ENCODE assay signal across 17 mouse cellular contexts in genomic region chr11:46223575-46223974, GRCm38 (mm10). TPM values are rescaled to one million over a fixed set of nuclear protein-coding genes. Genes with fewer than 3 reads are reported as not detected.
DNase-seq lines count a peak whose midpoint lies in the region; ATAC-seq and TF ChIP-seq lines count a peak whose summit lies in the region.
"Had no signal": no experiment of that assay in that cellular context is flagged by ENCODE, and none has a peak within 500 bp of the region (broad histone marks: within the 10 kb centered on the region; RNA-seq: fewer than 3 reads in every experiment).

No protein-coding gene starts in this region.

- no peaks in the 10 kb centered on the region for H3K36me3 ChIP-seq in kidney, postnatal 0 days (ENCODE audit: insufficient read depth, low read length)
- H3K36me3 ChIP-seq in midbrain, postnatal 0 days (ENCODE audit: insufficient read depth, low read length) = peaks cover 47% of the 10 kb centered on the region
- H3K36me3 ChIP-seq in midbrain, embryonic 16.5 days (ENCODE audit: control insufficient read depth, insufficient read depth, low read length) = peaks cover 18% of the 10 kb centered on the region
- H3K36me3 ChIP-seq in MEL (ENCODE audit: control insufficient read depth in 1 of 2, insufficient read depth in 2 of 2, low read length in 2 of 2) = peaks cover 0 to 2% of the 10 kb centered on the region in 2 experiments; a peak in 1 of 4 replicates
- no peaks in the 10 kb centered on the region for H3K36me3 ChIP-seq in small intestine, adult 2 months (ENCODE audit: control insufficient read depth, insufficient read depth, low read length)
- H3K36me3 ChIP-seq in midbrain, embryonic 11.5 days (ENCODE audit: control insufficient read depth, insufficient read depth, low read length) = no peaks in the 10 kb centered on the region
- peaks cover 10% of the 10 kb centered on the region; the same call in 1 of the 2 replicates for H3K36me3 ChIP-seq in embryonic facial prominence, embryonic 10.5 days (replicated peaks)
- H3K36me3 ChIP-seq: embryonic facial prominence, embryonic 12.5 days; lung, embryonic 15.5 days had no signal

- H3K4me1 ChIP-seq in kidney, postnatal 0 days (replicated peaks; ENCODE audit: insufficient read depth, low read length) = no peaks in the 10 kb centered on the region
- peaks cover 9% of the 10 kb centered on the region; the same call in 1 of the 2 replicates for H3K4me1 ChIP-seq in midbrain, postnatal 0 days (ENCODE audit: insufficient read depth, low read length)
- H3K4me1 ChIP-seq in midbrain, embryonic 16.5 days (ENCODE audit: control insufficient read depth, insufficient read depth, low read length) = peaks cover 20% of the 10 kb centered on the region
- peaks cover 0 to 7% of the 10 kb centered on the region in 2 experiments; a peak in 2 of 4 replicates for H3K4me1 ChIP-seq in MEL (ENCODE audit: control insufficient read depth in 1 of 2, insufficient read depth in 2 of 2, low read length in 2 of 2)
- H3K4me1 ChIP-seq in small intestine, adult 2 months (ENCODE audit: control insufficient read depth, insufficient read depth, insufficient read length, low read length) = no peaks in the 10 kb centered on the region
- peaks cover 5% of the 10 kb centered on the region for H3K4me1 ChIP-seq in midbrain, embryonic 11.5 days (ENCODE audit: control insufficient read depth, insufficient read depth, low read length)
- H3K4me1 ChIP-seq in embryonic facial prominence, embryonic 10.5 days = peaks cover 18% of the 10 kb centered on the region
- H3K4me1 ChIP-seq: lung, embryonic 15.5 days had no signal

- no peak overlapping the region for H3K9ac ChIP-seq in kidney, postnatal 0 days (ENCODE audit: low read depth, low read length)
- H3K9ac ChIP-seq in midbrain, postnatal 0 days (replicated peaks; ENCODE audit: low read length, poor library complexity, severe bottlenecking) = no peak overlapping the region
- H3K9ac ChIP-seq in midbrain, embryonic 16.5 days (ENCODE audit: low read depth, low read length) = no peak overlapping the region
- no peak overlapping the region for H3K9ac ChIP-seq in MEL (ENCODE audit: control insufficient read depth, low read depth, low read length, poor library complexity, severe bottlenecking)
- no peak overlapping the region for H3K9ac ChIP-seq in midbrain, embryonic 11.5 days (ENCODE audit: low read length)
- H3K9ac ChIP-seq: embryonic facial prominence, embryonic 12.5 days; limb, embryonic 13.5 days; lung, embryonic 15.5 days had no signal

- no peak overlapping the region for H3K27ac ChIP-seq in kidney, postnatal 0 days
- no peak overlapping the region for H3K27ac ChIP-seq in midbrain, postnatal 0 days (ENCODE audit: low read depth, low read length)
- H3K27ac ChIP-seq in midbrain, embryonic 16.5 days (ENCODE audit: low read length) = no peak overlapping the region
- no peak overlapping the region for H3K27ac ChIP-seq in MEL (ENCODE audit: control insufficient read depth, low read depth, low read length)
- H3K27ac ChIP-seq in small intestine, adult 2 months (ENCODE audit: insufficient read depth, low read depth, low read length) = no peak overlapping the region
- H3K27ac ChIP-seq in midbrain, embryonic 11.5 days (ENCODE audit: low read depth, low read length) = no peak overlapping the region
- no peak overlapping the region for H3K27ac ChIP-seq in embryonic facial prominence, embryonic 10.5 days (replicated peaks)
- H3K27ac ChIP-seq: embryonic facial prominence, embryonic 12.5 days; limb, embryonic 13.5 days; lung, embryonic 15.5 days had no signal

- no peaks in the 10 kb centered on the region for H3K9me3 ChIP-seq in kidney, postnatal 0 days (replicated peaks; ENCODE audit: low read length)
- no peaks in the 10 kb centered on the region for H3K9me3 ChIP-seq in midbrain, postnatal 0 days (ENCODE audit: low read length)
- no peaks in the 10 kb centered on the region for H3K9me3 ChIP-seq in midbrain, embryonic 16.5 days (replicated peaks; ENCODE audit: control insufficient read depth, low read length, poor library complexity, severe bottlenecking)
- no peaks in the 10 kb centered on the region for H3K9me3 ChIP-seq in MEL (replicated peaks; ENCODE audit: insufficient read depth, low read length)
- no peaks in the 10 kb centered on the region for H3K9me3 ChIP-seq in midbrain, embryonic 11.5 days (ENCODE audit: control insufficient read depth, low read length)
- H3K9me3 ChIP-seq in embryonic facial prominence, embryonic 10.5 days = no peaks in the 10 kb centered on the region
- H3K9me3 ChIP-seq: embryonic facial prominence, embryonic 12.5 days; limb, embryonic 13.5 days; lung, embryonic 15.5 days; megakaryocyte, embryonic 14.5 days had no signal

- no peak for TF ChIP-seq EP300 in MEL (IDR thresholded peaks at IDR 0.05; ENCODE audit: low read depth in 1 of 2, low read length in 2 of 2)

- TF ChIP-seq CTCF in kidney, postnatal 0 days (IDR thresholded peaks at IDR 0.05; ENCODE audit: low read depth) = peak; percentile 44
- TF ChIP-seq CTCF in midbrain, postnatal 0 days (IDR thresholded peaks at IDR 0.05) = peak; percentile 64
- TF ChIP-seq CTCF in MEL (IDR thresholded peaks at IDR 0.05 in 2 of 3, conservative IDR thresholded peaks at IDR 0.05 in 1 of 3; ENCODE audit: control insufficient read depth in 1 of 3, insufficient read depth in 1 of 3, low read depth in 2 of 3, low read length in 3 of 3, poor library complexity in 1 of 3, severe bottlenecking in 1 of 3) = peak; percentile 33 to 54 (median 50)
- 0 out of 2 replicates have a peak, but pooled peaks have one; percentile 12 for TF ChIP-seq CTCF in small intestine, adult 2 months (IDR thresholded peaks at IDR 0.05; ENCODE audit: extremely low read depth, insufficient read length, insufficient replicate concordance, low read depth, low read length)

- H3K27me3 ChIP-seq in kidney, postnatal 0 days (ENCODE audit: insufficient read depth, low read length) = no peaks in the 10 kb centered on the region
- H3K27me3 ChIP-seq in midbrain, postnatal 0 days (ENCODE audit: insufficient read depth, low read length) = no peaks in the 10 kb centered on the region
- no peaks in the 10 kb centered on the region for H3K27me3 ChIP-seq in midbrain, embryonic 16.5 days (ENCODE audit: control insufficient read depth, insufficient read depth, low read depth, low read length)
- no peaks in the 10 kb centered on the region for H3K27me3 ChIP-seq in MEL (ENCODE audit: control insufficient read depth in 1 of 2, insufficient read depth in 2 of 2, low read length in 2 of 2)
- no peaks in the 10 kb centered on the region for H3K27me3 ChIP-seq in small intestine, adult 2 months (ENCODE audit: control insufficient read depth, insufficient read depth, low read length)
- H3K27me3 ChIP-seq in midbrain, embryonic 11.5 days (ENCODE audit: control insufficient read depth, insufficient read depth, low read length) = no peaks in the 10 kb centered on the region
- H3K27me3 ChIP-seq in embryonic facial prominence, embryonic 10.5 days (replicated peaks; ENCODE audit: low read depth, poor library complexity, severe bottlenecking) = no peaks in the 10 kb centered on the region
- H3K27me3 ChIP-seq: embryonic facial prominence, embryonic 12.5 days; limb, embryonic 13.5 days; lung, embryonic 15.5 days; megakaryocyte, embryonic 14.5 days had no signal

- no peak overlapping the region for H3K4me2 ChIP-seq in kidney, postnatal 0 days (ENCODE audit: low read length)
- H3K4me2 ChIP-seq in midbrain, postnatal 0 days (ENCODE audit: low read depth, low read length, poor library complexity, severe bottlenecking) = no peak overlapping the region
- no peak overlapping the region for H3K4me2 ChIP-seq in midbrain, embryonic 16.5 days (ENCODE audit: low read length)
- H3K4me2 ChIP-seq in midbrain, embryonic 11.5 days = no peak overlapping the region
- H3K4me2 ChIP-seq: embryonic facial prominence, embryonic 12.5 days; limb, embryonic 13.5 days; lung, embryonic 15.5 days had no signal

- ATAC-seq in kidney, postnatal 0 days (replicated peaks; ENCODE audit: low FRiP score, low read depth) = no peak
- ATAC-seq in midbrain, postnatal 0 days (ENCODE audit: low FRiP score) = no peak
- ATAC-seq in midbrain, embryonic 16.5 days = no peak
- no peak for ATAC-seq in midbrain, embryonic 11.5 days (ENCODE audit: low FRiP score)
- ATAC-seq: forebrain, embryonic 16.5 days; intestine, embryonic 16.5 days had no signal

- H3K4me3 ChIP-seq in kidney, postnatal 0 days (replicated peaks; ENCODE audit: low read depth, low read length) = no peak overlapping the region
- H3K4me3 ChIP-seq in midbrain, postnatal 0 days (ENCODE audit: low read depth, low read length) = no peak overlapping the region
- no peak overlapping the region for H3K4me3 ChIP-seq in midbrain, embryonic 16.5 days (ENCODE audit: low read depth, low read length)
- H3K4me3 ChIP-seq in MEL (ENCODE audit: control insufficient read depth in 1 of 2, insufficient read depth in 1 of 2, low read depth in 2 of 2, low read length in 2 of 2) = no peak overlapping the region
- H3K4me3 ChIP-seq in small intestine, adult 2 months (ENCODE audit: low read depth, low read length) = no peak overlapping the region
- H3K4me3 ChIP-seq in midbrain, embryonic 11.5 days (ENCODE audit: low read depth, low read length) = no peak overlapping the region
- H3K4me3 ChIP-seq in embryonic facial prominence, embryonic 10.5 days = no peak overlapping the region
- H3K4me3 ChIP-seq: embryonic facial prominence, embryonic 12.5 days; limb, embryonic 13.5 days; lung, embryonic 15.5 days; megakaryocyte, embryonic 14.5 days had no signal

- TF ChIP-seq RAD21 in MEL (IDR thresholded peaks at IDR 0.05; ENCODE audit: low read depth, low read length) = no peak; the same call in 1 of the 2 replicates

- TF ChIP-seq POLR2A in MEL (IDR thresholded peaks at IDR 0.05; ENCODE audit: control insufficient read depth in 1 of 2, insufficient read depth in 1 of 2, low read depth in 1 of 2, low read length in 2 of 2, poor library complexity in 1 of 2) = no peak
- TF ChIP-seq POLR2A in small intestine, adult 2 months (IDR thresholded peaks at IDR 0.05; ENCODE audit: low read depth, low read length) = no peak

- DNase-seq in kidney, postnatal 0 days (ENCODE audit: low spot score) = no peak
- no peak for DNase-seq in kidney, postnatal 14 days
- DNase-seq in midbrain, postnatal 0 days (ENCODE audit: low spot score) = no peak
- DNase-seq in MEL (ENCODE audit: low read depth, low spot score) = peak; percentile 36
- no peak for DNase-seq in midbrain, embryonic 11.5 days (ENCODE audit: low spot score, missing footprints)
- DNase-seq in embryonic facial prominence, embryonic 10.5 days (ENCODE audit: low spot score) = no peak
- DNase-seq: heart, adult 11 months; right cerebral cortex, postnatal 25 days had no signal

- H3K79me2 ChIP-seq in MEL (ENCODE audit: control insufficient read depth, insufficient read depth, low read length, poor library complexity) = no peaks in the 10 kb centered on the region

- whole genome bisulfite sequencing in kidney, postnatal 0 days = 74% methylated on average over 2 of the region's 2 CpGs
- 71% methylated on average over 2 of the region's 2 CpGs for WGBS in midbrain, postnatal 0 days
- 82% methylated on average over 2 of the region's 2 CpGs for WGBS in midbrain, embryonic 16.5 days
- 83% methylated on average over 2 of the region's 2 CpGs for WGBS in small intestine, adult 2 months
- 69% methylated on average over 2 of the region's 2 CpGs for WGBS in midbrain, embryonic 11.5 days
- 78% methylated on average over 2 of the region's 2 CpGs for WGBS in embryonic facial prominence, embryonic 10.5 days

RNA-seq across cellular contexts. Expression of gene Fndc9, which starts 11.8 kb away (rescaled TPM):
- 0.11 TPM in 2 replicates for polyA plus RNA-seq in kidney, postnatal 0 days (2015; fragmentation: Nextera tagmentation; extraction: Ambion mirVana)
- total RNA-seq in midbrain, postnatal 0 days (2014; rRNA removed) = 11.8 and 12.2 TPM in 2 replicates
- polyA plus RNA-seq in midbrain, postnatal 0 days (2015; fragmentation: Nextera tagmentation; extraction: Ambion mirVana) = 18.9 and 20.8 TPM in 2 replicates
- polyA plus RNA-seq in midbrain, embryonic 16.5 days (2015; fragmentation: Nextera tagmentation; extraction: Ambion mirVana) = 9.9 and 12.5 TPM in 2 replicates
- total RNA-seq in MEL (2012; rRNA removed) = 0.07 and 0.08 TPM in 2 replicates
- under 1 TPM in 1 of 2 experiments, not detected in 1; 0.35 TPM for polyA plus RNA-seq in MEL (2012; ENCODE audit: insufficient read depth in 1 of 2, insufficient read length in 2 of 2, low read depth in 1 of 2, low replicate concordance in 2 of 2, missing spikeins in 1 of 2)
- polyA plus RNA-seq in small intestine, adult 2 months (2012; rRNA removed) = not detected in 2 replicates
- polyA plus RNA-seq in midbrain, embryonic 11.5 days (2014; fragmentation: Nextera tagmentation; extraction: Ambion mirVana) = 1.1 and 1.2 TPM in 2 replicates
- polyA plus RNA-seq in embryonic facial prominence, embryonic 10.5 days (2016; fragmentation: Nextera tagmentation; extraction: Ambion mirVana) = 0.26 and 0.29 TPM in 2 replicates
- total RNA-seq: gastrocnemius, adult 18-20 months had no signal

RNA-seq across cellular contexts. Expression of gene Nipal4, which starts 57.3 kb away (rescaled TPM):
- polyA plus RNA-seq in kidney, postnatal 0 days (2015; fragmentation: Nextera tagmentation; extraction: Ambion mirVana) = 0.54 and 0.76 TPM in 2 replicates
- total RNA-seq in midbrain, postnatal 0 days (2014; rRNA removed) = 0.27 and 0.33 TPM in 2 replicates
- polyA plus RNA-seq in midbrain, postnatal 0 days (2015; fragmentation: Nextera tagmentation; extraction: Ambion mirVana) = 0.10 and 0.17 TPM in 2 replicates
- polyA plus RNA-seq in midbrain, embryonic 16.5 days (2015; fragmentation: Nextera tagmentation; extraction: Ambion mirVana) = 0.15 and 0.52 TPM in 2 replicates
- not detected in 2 replicates for total RNA-seq in MEL (2012; rRNA removed)
- not detected for polyA plus RNA-seq in MEL (2012; ENCODE audit: insufficient read depth in 1 of 2, insufficient read length in 2 of 2, low read depth in 1 of 2, low replicate concordance in 2 of 2, missing spikeins in 1 of 2)
- 0.49 and 0.89 TPM in 2 replicates for polyA plus RNA-seq in small intestine, adult 2 months (2012; rRNA removed)
- polyA plus RNA-seq in midbrain, embryonic 11.5 days (2014; fragmentation: Nextera tagmentation; extraction: Ambion mirVana) = 1.0 and 1.4 TPM in 2 replicates
- polyA plus RNA-seq in embryonic facial prominence, embryonic 10.5 days (2016; fragmentation: Nextera tagmentation; extraction: Ambion mirVana) = 0.29 and 0.71 TPM in 2 replicates
- total RNA-seq: gastrocnemius, adult 18-20 months had no signal

Comparison
In these comparisons a context has a peak if more than half of its experiments do, and no peak if none do; other contexts are left out.
1. CTCF ChIP-seq: peak in every context shown above with its lines; median percentile 64 in midbrain, postnatal 0 days; 50 in MEL; 44 in kidney, postnatal 0 days; 12 in small intestine, adult 2 months.